13 mouse cellular contexts compared by ENCODE assay signal in genomic region chr19:11537336-11537735, GRCm38 (mm10). TPM values are rescaled to one million over a fixed set of nuclear protein-coding genes. Genes with fewer than 3 reads are reported as not detected.
DNase-seq lines count a peak whose midpoint lies in the region; ATAC-seq and TF ChIP-seq lines count a peak whose summit lies in the region.
"Had no signal": no experiment of that assay in that cellular context is flagged by ENCODE, and none has a peak within 500 bp of the region (broad histone marks: within the 10 kb centered on the region; RNA-seq: fewer than 3 reads in every experiment).

No protein-coding gene starts in this region.

- intact Hi-C loops in heart, postnatal 10 days (cut with DNase I), result no loop called here

- no peaks in the 10 kb centered on the region for H3K27me3 ChIP-seq in heart, embryonic 11.5 days (ENCODE audit: control insufficient read depth, insufficient read depth, low read length)
- H3K27me3 ChIP-seq in small intestine, adult 2 months (ENCODE audit: control insufficient read depth, insufficient read depth, low read length), result no peaks in the 10 kb centered on the region
- H3K27me3 ChIP-seq: lung, embryonic 15.5 days had no signal

- H3K4me1 ChIP-seq in heart, embryonic 11.5 days (ENCODE audit: control insufficient read depth, insufficient read depth, low read length), result no peaks in the 10 kb centered on the region
- H3K4me1 ChIP-seq in small intestine, adult 2 months (ENCODE audit: control insufficient read depth, insufficient read depth, insufficient read length, low read length), result no peaks in the 10 kb centered on the region

- no peak for ATAC-seq in heart, embryonic 11.5 days (replicated peaks; ENCODE audit: insufficient number of reproducible peaks, low FRiP score, low TSS enrichment)
- no peak for ATAC-seq in monocyte, adult 5-6 weeks (replicated peaks; ENCODE audit: insufficient number of reproducible peaks, low FRiP score, low TSS enrichment, poor library complexity, severe bottlenecking)
- ATAC-seq: forebrain, embryonic 16.5 days; hindbrain, embryonic 16.5 days had no signal

- no peak overlapping the region for H3K9ac ChIP-seq in heart, embryonic 11.5 days (ENCODE audit: low read depth, low read length)
- H3K9ac ChIP-seq: lung, embryonic 15.5 days had no signal

- no peak overlapping the region for H3K27ac ChIP-seq in heart, embryonic 11.5 days (ENCODE audit: low read depth, low read length)
- no peak overlapping the region for H3K27ac ChIP-seq in small intestine, adult 2 months (ENCODE audit: insufficient read depth, low read depth, low read length)
- H3K27ac ChIP-seq: lung, embryonic 15.5 days had no signal

- H3K9me3 ChIP-seq in heart, embryonic 11.5 days (replicated peaks; ENCODE audit: control insufficient read depth, low read length), result no peaks in the 10 kb centered on the region
- H3K9me3 ChIP-seq: lung, embryonic 15.5 days had no signal

- no peak for TF ChIP-seq POLR2A in small intestine, adult 2 months (IDR thresholded peaks at IDR 0.05; ENCODE audit: low read depth, low read length)

- H3K4me3 ChIP-seq in heart, embryonic 11.5 days (ENCODE audit: low read depth, low read length), result no peak overlapping the region
- peak overlapping the region; percentile 24; the same call in 1 of the 2 replicates for H3K4me3 ChIP-seq in small intestine, adult 2 months (ENCODE audit: low read depth, low read length)
- H3K4me3 ChIP-seq: lung, embryonic 15.5 days had no signal

- DNase-seq in heart, adult 11 months, result peak; percentile 95
- peak; percentile 6 for DNase-seq in retina, postnatal 1 day
- DNase-seq in retina, embryonic 14.5 days (ENCODE audit: low spot score), result no peak
- DNase-seq in heart, postnatal 10 days, result peak; percentile 9 to 38
- DNase-seq in adrenal gland, adult 8-10 months, result no peak

- 14% methylated on average over 2 of the region's 2 CpGs for WGBS in heart, embryonic 11.5 days (ENCODE audit: insufficient replicate concordance)
- 43% methylated on average over 2 of the region's 2 CpGs for WGBS in small intestine, adult 2 months

- no peaks in the 10 kb centered on the region for H3K36me3 ChIP-seq in heart, embryonic 11.5 days (ENCODE audit: control insufficient read depth, insufficient read depth, low read length)
- H3K36me3 ChIP-seq in small intestine, adult 2 months (ENCODE audit: control insufficient read depth, insufficient read depth, low read length), result no peaks in the 10 kb centered on the region
- H3K36me3 ChIP-seq: lung, embryonic 15.5 days had no signal

- no peak for TF ChIP-seq CTCF in small intestine, adult 2 months (IDR thresholded peaks at IDR 0.05; ENCODE audit: extremely low read depth, insufficient read length, insufficient replicate concordance, low read depth, low read length)

- H3K4me2 ChIP-seq in heart, embryonic 11.5 days, result no peak overlapping the region
- H3K4me2 ChIP-seq: lung, embryonic 15.5 days had no signal

RNA-seq across cellular contexts. Expression of gene Ms4a4d, which starts 0.7 kb away (rescaled TPM):
- polyA plus RNA-seq in heart, embryonic 11.5 days (2014; fragmentation: Nextera tagmentation; extraction: Ambion mirVana), result 0.44 and 0.56 TPM in 2 replicates
- total RNA-seq in heart, postnatal 10 days (2021), result 1 to 10 TPM; 1.5 TPM
- polyA plus RNA-seq in small intestine, adult 2 months (2012; rRNA removed), result 5.5 and 6.6 TPM in 2 replicates
- not detected in 3 replicates for total RNA-seq in monocyte, adult 5-6 weeks (2017)
- 1 to 10 TPM; 1.8 to 3.3 (median 2.3) TPM for total RNA-seq in adrenal gland, adult 8-10 months (2022)
- total RNA-seq: layer of hippocampus, postnatal 10 days had no signal
- polyA plus RNA-seq: forebrain, embryonic 16.5 days; hindbrain, embryonic 16.5 days had no signal

RNA-seq across cellular contexts. Expression of gene Ms4a6b, which starts 21.0 kb away (rescaled TPM):
- 0.59 and 1.4 TPM in 2 replicates for polyA plus RNA-seq in heart, embryonic 11.5 days (2014; fragmentation: Nextera tagmentation; extraction: Ambion mirVana)
- 1 to 10 TPM; 2.9 to 4.7 TPM for total RNA-seq in heart, postnatal 10 days (2021)
- 1.2 and 1.3 TPM in 2 replicates for polyA plus RNA-seq in small intestine, adult 2 months (2012; rRNA removed)
- 127 to 138 TPM (median 132 TPM) in 3 replicates for total RNA-seq in monocyte, adult 5-6 weeks (2017)
- total RNA-seq in adrenal gland, adult 8-10 months (2022), result 10 to 100 TPM in 2 of 4 experiments, 1 to 10 TPM in 2; 6.8 to 11.0 (median 9.6) TPM

RNA-seq across cellular contexts. Expression of gene Gm8369, which starts 51.6 kb away (rescaled TPM):
- not detected in 2 replicates for polyA plus RNA-seq in heart, embryonic 11.5 days (2014; fragmentation: Nextera tagmentation; extraction: Ambion mirVana)
- under 1 TPM in 1 of 2 experiments, not detected in 1; 0.24 TPM for total RNA-seq in heart, postnatal 10 days (2021)
- 0.28 and 0.82 TPM in 2 replicates for polyA plus RNA-seq in small intestine, adult 2 months (2012; rRNA removed)
- total RNA-seq in monocyte, adult 5-6 weeks (2017), result 50.1 to 131 TPM (median 127 TPM) in 3 replicates
- under 1 TPM; 0.22 to 0.89 (median 0.35) TPM for total RNA-seq in adrenal gland, adult 8-10 months (2022)
- polyA plus RNA-seq: forebrain, embryonic 16.5 days; hindbrain, embryonic 16.5 days; stomach, embryonic 14.5 days had no signal

Comparison
In these comparisons a context has a peak if more than half of its experiments do, and no peak if none do; other contexts are left out.
1. DNase-seq: peak in heart, adult 11 months (single experiment), retina, postnatal 1 day (single experiment) and heart, postnatal 10 days (2 of 2); none in retina, embryonic 14.5 days (single experiment) and adrenal gland, adult 8-10 months (single experiment).
2. RNA of gene Ms4a6b, which starts 21.0 kb away (total RNA-seq): 127 to 138 TPM in monocyte, adult 5-6 weeks; 6.8 to 11.0 TPM in adrenal gland, adult 8-10 months and 2.9 to 4.7 TPM in heart, postnatal 10 days; every median in the first group is over 10 times any median in the second.
3. RNA of gene Gm8369, which starts 51.6 kb away (total RNA-seq): 50.1 to 131 TPM in monocyte, adult 5-6 weeks; 0.22 to 0.89 TPM in adrenal gland, adult 8-10 months and 0.24 TPM in heart, postnatal 10 days; every median in the first group is over 10 times any median in the second.